Mouse (Mus musculus) c-Kit-positive CD71-negative TER-119-negative erythroid progenitor cells, embryonic 14.5 days (primary cell): ENCODE measurements around the gene Fbxl12.
"Not testable (repeated sequence)": the region's sequence is repeated elsewhere in the genome, so short reads cannot be mapped to it uniquely, and the experiment has no call there.

Experiments
- DNase-seq: peaks from one replicate; pipeline ENCODE4 v3.0.0-alpha.2; 2013; ENCODE audit warnings: low read depth

Gene Fbxl12

DNA sequence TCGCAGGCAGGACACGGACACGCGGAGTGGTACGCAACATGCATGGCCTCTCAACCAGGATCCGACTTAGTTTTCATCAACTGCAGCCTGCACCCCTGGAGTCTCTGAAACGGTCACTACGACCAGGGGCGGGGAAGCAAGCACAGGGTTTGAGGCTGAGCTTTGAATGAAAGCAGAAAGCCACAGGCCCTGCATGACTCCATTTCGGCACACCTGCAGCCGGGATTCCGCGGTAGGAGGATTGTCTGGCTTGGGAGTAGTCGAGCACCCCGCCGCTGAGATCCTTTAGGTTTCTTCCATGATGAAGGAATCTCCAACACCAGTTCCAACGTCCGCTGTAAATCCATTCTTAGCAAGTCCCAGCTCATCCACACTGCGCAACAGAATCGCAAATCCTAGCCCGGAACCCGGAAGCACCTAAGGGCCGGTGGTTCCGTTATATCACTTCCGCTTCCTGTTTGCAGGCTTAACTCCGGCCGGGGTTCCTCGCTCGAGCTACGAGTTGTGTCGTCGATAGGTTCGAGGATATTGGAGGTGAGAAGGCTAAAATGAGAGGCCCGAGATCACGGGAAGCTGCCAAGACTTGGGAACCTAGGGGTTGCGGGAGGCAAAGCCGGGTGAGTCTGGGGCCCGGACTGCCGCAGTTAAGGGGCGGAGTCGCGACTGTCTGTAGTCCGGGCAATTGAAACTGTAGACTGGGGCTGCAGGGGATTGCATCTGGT, at the start of gene Fbxl12:
TSS of gene Fbxl12 (minus strand) at position 408 of the 722 bp plus-strand sequence.
- peak; percentile 65 for DNase-seq

DNA sequence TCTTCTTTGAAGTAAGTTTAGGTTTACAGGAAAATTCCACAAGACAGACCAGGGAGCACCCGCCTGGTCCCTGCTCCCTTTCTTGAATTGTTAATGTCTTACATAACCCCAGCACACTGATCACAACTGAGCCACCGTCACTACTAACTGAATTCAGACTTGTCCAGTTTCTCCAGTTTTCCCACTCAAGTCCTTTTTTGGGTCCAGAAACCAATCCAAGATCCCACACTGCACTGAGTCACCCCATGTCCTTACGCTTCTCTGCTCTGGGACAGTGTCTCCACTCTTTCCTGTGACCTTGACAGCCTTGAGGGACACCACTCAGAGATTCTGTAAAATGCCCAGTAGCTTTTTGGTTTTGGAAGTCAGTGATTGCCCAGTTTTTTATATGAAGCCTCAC, 48.3 kb upstream of the Fbxl12 start:
- no peak for DNase-seq

DNA sequence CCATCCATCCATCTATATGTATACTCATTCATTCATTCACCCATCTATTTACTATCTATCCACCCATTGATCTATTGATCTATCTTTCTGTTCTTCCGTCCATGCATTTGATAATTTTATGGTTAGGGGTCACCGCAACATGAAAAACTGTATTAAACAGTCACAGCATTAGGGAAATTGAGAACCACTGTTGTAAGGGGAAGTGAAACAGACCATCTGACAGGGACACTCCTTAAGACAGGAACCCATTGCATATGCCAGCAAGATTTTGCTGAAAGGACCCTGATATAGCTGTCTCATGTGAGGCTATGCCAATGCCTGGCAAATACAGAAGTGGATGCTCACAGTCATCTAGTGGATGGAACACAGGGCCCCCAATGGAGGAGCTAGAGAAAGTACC, 45.9 kb upstream of the Fbxl12 start:
- DNase-seq: not testable (repeated sequence)

DNA sequence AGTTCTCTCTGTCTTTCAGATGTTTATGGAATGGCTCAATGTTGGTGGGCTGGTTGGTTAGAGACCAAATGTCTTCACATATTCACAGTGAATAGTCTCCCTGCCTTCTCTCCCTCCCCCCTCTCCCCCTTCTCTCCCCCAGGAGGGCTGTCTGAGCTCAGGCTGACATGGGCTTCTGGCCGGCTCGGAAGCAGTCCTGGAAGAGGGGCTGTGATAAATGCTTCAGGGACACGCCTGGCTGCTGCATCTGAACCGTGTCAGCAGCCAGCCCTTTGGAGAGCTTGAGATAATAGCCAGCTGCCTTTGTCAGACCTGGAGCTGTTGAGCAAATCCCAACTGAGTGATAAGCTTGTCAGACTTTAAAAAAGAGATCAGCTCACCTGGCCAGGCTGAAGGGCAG, 45.3 kb upstream of the Fbxl12 start:
- DNase-seq: no peak

DNA sequence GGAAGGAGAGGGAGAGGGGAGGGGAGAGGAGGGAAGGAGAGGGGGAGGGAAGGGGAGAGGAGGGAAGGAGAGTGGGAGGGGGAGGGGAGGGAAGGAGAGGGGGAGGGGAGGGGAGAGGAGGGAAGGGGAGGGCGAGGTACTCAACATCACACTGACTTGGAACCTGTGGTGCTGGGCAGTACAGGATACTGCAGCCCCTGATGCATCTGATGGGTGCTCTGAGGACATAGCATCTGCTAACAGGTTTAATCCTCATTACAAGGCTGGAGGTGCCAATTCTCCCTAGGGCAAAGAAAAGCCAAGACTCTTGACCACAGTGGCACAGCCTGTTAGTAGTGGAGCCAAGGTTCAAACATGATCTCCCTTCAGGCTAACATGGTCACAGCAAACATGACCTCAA, 44.8 kb upstream of the Fbxl12 start:
- no peak for DNase-seq

DNA sequence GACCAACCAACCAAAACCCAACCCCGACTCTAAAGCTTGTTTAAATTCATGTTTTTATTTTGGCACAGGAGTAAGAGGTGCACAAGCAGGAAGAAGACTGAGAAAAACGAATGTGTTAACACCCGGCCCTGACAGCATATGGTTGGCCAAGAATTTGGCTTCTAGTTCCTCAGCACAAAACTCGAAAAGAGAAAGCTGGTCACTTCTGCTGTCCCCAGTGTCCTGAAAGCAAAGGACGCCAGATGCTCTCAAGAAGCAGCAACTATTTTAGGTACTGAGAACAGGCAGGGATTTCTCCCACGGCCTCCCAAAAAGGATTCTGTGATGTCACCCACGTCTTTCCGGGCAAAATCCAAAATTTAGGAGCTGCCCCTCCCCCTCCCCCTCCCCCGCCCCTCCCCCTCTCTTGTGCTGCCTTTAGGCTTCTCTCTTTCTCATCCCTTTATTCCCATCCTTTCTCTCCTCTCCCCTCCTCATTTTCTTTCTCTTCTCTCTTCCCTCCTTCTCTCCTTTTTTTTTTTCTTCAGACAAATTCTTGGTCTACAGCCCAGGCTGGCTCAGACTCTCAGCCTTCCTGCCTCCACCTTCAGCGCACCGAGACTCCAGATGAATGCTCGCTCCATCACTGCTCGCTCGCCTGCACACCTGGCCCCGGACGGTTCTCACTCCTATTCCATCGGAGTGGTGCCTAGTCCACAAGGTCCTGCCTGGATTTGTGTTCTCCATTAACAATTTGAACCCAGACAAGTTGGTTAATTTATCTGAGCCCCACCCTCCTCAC, 40.7 kb upstream of the Fbxl12 start:
- no peak for DNase-seq

DNA sequence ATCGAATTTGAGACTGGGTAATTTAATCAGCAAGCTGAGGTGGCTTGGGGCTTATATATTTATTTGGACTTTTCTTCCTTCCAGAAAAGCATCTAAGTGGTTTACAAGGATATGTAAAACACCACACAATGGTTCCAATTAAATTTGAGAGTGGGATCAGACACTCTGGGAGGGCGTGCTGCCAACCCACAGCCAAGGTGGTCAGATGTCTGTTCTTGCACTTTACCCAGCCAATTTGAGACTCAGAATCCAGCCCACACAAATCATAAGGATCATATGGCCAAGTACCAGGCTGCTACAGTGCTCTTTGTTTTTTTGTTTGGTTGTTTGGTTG, 37.8 kb upstream of the Fbxl12 start:
- DNase-seq: no peak

DNA sequence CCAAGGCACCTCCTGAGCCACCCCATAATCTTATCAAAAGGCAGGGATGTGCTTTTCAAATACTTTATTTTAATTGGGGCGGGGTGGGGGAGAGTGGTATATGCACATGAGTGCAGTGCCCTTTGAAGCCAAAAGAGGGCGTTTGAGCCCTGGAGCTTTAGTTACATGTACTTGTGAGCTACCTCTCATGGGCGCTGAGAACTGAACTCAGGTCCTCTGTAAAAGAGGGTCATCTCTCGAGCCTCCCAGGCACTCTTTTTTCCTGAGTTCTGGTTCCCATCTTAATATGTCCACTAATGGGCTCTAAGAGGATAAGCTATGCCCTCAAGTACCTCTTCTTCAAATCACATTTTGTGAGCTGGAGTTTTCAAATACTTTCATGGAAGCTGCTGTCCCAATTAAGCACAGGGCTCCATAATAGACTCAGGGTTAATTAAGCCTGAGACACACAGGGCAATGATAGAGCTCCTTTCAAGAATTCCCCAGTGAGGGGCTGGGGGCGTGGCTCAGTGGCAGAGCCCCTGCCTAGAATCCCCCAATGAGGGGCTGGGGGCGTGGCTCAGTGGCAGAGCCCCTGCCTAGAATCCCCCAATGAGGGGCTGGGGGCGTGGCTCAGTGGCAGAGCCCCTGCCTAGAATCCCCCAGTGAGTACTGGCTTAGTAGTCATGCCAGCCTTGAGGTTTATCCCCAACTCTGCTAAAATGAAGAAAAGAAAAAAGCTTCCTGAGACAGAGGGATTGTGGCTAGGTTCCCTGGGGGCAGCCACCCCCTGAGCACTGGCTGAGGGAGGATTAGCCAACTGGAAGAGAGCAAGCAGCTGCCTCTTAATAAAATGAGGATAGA, 37.2 kb upstream of the Fbxl12 start:
- no peak for DNase-seq

DNA sequence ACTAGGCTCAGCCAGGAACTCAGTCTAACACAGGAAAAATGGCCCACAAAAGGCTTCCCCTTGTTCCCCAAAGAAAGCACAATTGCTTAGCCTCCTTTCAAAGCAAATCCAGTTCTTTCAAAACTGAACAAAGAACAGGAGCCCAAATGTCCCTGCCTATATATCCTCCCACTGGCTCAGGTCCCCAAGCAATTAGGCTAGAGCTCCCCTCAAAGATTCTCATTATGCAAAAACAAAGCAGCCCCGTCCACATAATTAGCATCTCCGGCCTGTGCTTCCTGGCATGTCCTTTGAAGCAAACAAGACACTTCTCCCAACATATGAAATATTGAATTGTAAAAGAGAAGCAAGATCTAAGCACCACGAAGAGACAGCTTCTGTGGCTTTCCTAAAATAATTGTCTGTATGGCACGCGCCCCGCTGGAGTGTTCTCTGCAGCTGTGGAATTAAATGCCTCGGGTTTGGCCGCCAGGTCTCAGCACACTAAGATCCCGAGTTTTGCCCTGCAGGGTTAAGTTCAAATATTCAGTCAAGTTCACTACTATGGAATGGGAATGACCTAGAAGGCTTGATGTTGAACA, 35.9 kb upstream of the Fbxl12 start:
- no peak for DNase-seq

DNA sequence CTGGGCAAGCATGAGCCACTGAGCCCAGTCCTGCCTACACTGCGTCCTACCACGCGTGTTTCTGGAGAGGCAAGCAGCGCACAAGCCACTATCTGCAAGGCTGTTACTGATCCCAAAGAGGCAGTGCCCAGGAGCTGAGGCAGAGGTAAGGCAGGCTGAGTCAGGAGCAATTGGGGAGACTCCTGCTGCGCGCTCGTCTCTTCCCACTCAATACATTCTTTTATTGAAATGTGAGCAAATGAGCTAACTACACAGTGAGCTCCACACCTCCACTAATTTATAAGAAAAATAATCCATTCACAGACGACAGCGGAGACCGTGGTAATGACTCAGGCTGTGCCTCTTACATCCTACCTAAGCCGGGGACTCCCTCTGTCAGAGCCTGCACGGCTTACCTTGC, 33.3 kb upstream of the Fbxl12 start:
- DNase-seq: no peak

DNA sequence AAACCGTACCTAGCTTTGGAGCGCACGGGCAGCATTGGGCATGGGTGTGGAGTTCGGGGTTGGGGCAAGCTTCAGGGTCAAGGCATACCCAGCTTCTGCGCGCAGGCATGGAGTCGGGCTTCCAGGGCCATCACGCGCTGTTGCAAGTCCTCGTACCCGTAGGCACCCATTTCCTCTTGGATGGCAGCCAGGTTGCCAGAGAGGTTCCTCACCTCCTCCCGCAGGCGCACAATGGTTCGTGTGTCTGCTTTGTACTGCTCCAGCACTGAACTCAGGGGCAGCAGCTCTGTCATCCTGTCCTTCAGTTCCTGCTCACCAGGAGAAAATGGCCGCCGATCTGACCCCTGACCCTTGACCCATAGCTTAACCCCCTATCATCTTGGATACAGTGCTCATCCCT, 27.5 kb upstream of the Fbxl12 start:
- DNase-seq: no peak

DNA sequence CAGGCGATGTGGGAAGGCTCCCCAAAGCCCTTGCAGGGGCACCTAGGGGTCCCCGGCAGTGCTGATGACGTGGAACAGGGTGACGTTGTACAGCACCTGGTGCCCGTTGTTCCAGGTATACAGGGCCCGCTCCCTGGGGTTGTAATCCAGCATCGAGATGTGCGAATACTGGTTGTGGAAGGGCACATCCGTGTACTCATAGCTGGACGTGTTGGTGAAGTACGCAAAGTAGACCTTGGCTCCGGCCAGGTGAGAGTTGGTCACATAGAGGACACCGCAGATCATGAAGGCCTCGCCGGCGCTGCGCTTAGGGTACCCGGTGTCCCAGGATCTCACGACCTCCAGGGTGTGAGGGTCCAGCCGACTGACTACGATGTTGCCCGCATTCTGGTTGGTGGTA, 23.5 kb upstream of the Fbxl12 start:
- DNase-seq: no peak

DNA sequence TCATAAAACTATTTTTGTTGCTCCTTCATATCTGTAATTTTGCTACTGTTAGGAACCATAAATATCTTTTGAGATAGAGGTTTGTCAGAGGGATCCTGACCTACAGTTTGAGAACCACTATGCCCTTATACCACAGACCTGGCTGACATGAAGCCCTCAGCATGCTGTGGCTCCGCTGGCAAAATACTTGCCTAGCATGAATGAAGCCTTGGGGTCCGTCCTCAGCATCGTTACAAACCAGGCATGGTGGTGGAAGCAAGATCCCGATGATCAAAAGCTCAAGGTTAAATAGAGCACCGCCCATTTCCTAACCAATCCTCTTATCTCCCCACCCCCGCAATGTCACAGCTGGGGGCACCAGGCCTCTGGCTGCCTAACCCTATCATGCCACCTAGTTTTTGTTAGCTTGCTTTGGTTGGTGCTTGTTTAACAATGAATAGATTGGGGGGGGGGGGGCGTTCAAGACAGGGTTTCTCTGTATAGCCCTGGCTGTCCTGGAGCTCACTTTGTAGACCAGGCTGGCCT, 22.0 kb upstream of the Fbxl12 start:
- no peak for DNase-seq

DNA sequence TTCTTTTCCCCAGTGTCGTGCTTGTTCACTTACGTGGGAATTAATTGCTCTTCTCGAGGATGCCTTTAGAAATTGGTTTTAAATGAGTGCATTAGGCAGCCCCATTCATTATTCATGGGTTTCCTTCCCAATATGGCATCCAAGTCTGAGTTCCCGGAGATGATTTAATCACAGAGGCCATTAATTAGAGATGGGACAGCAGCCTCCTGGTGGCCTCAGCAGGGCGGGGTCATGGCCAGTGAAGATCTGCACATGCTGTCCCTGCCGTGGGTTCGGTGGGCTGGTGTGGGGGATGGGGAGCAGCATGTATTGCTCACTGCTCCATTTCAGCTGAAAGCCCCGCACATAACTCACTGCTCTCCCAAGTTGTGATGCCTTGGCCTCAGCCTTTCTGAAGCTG, 21.4 kb upstream of the Fbxl12 start:
- DNase-seq: no peak

DNA sequence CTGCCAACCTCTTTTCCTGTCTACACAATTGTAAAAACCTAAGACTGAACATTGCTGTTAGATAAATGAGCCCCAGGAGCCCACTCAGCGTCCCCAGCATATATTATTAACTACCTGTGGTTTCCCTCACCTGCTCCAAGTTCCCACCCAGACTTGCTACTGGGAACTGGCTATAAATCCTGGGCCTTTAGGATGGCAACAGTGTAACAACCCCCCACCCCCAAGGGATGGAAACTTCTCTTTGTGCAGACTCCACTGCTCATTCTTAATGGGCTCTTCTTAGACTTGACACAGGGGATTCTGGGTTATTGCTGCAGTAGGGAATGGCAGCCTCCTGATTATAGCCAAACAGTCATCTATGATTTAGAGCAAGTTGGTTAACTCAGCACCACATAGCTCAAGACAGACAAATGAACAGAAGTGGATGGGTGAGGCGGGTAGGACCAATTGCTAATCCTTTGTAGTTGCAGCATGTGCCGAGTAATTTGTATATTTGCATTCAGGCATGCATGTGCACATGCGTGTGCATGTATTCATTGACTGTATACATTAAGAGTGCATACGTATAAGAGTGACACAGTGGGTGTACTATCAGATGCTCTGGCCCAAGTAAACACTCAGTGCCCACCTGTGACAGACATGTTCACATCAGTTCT, 20.5 kb upstream of the Fbxl12 start:
- DNase-seq: no peak

DNA sequence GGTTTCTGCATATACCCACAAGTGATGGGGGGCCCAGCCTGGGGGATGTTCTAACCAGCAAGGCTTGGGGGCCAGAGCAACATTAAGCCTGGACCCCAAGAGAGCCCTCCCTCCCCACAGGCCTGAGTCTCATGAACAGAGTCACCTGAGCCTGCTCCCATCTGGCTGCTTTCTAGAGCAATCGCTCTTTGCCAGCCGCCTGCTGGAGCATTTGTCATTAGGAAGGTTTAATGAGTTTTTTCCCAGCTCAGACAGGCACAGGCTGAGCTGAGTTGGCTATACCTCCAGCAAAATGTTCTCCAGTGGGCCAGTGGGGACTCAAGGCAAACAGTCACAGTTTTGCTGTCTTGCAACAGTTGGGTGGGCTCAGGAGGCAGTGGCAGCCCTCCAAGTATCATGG, 19.8 kb upstream of the Fbxl12 start:
- DNase-seq: no peak

DNA sequence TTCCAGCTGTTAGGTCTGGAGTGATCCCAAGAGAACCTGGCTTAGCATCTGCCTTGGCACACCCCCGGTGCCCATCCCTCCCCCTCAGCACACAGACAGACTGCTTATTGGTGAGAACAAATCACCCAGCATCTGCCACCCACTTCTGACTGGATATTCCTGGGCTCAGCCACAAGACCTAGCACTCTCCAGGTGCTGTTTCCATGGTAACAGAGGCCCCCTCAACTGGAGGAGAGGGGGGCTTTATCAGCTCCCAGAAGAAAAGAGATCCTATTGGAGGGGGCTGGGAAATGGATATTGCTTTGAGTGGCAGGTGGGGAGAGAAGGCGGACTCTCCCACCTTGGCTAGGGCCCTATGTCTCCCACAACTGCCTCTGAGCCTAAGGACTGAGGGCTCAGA, 19.4 kb upstream of the Fbxl12 start:
- DNase-seq: no peak

DNA sequence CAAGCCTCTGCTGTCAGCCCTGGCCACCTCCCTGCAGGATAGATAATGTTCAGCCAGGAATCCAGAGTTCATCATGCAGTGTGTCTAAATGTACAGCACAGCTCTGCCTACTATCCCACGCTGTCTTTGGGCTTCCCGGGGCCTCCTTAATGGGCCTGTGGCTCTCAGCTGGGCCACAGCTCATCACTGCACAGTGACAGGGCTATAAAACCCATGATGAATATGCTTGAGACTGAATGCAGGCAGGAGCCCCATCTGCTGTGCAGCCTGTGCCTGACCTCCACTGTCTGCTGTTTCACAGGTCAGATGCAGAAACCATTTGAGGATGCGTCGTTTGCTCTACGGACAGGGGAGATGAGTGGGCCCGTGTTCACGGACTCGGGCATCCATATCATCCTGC, 18.3 kb upstream of the Fbxl12 start:
- no peak for DNase-seq

DNA sequence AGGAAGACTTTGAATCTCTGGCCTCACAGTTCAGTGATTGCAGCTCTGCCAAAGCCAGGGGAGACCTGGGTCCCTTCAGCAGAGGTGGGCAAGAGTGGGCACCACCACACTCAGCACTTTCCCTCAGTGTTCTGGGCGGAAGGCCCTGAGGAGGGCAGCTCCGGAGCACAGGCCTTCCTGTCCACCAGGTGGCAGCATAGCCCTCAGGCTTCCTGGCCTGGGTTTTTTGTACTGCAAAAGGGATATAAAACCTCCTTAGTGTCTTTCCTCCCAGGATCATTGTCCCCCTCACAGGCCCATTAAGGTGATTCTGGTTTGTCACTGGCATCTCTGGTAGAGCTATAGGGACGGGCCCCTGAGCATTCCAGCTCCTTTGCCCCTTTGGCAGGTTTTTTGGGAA, 17.8 kb upstream of the Fbxl12 start:
- DNase-seq: no peak

DNA sequence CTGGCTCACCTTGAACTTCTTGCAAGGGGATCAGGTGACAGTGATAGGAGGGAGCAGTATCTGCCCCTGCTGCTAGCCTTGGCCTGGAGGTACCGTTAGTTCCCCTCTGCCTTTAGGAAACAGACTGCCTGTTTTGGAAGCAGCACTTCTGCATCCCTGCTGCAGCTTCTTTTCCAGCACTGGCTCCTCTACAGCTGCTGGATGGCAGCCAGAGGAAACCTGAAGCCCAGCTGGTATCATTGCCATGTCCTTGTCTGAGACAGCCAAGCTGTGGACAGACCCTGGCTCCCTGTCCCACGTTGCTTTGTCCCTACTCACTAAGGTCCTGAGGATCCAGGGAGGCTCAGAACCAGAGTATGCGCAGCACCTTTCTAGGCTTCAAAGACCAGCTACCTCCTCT, 13.0 kb upstream of the Fbxl12 start:
- no peak for DNase-seq

DNA sequence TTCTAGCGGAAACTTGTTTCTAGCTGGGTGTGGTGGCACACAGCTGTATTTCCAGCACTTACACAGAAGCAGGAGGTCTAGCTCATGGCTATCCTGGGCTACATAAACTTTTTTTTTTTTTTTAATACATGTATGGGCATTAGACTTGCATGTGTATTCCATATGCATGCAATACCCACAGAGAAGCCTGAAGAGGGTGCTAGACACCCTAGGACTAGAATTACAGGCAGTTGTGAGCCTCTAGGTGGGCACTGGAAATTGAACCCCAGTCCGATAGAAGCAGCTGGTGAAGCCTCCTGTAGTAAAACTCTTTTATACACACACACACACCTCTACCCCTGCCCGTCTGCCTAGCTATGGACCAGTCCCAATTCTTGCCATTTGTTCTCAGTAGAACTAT, 9.3 kb upstream of the Fbxl12 start:
- DNase-seq: no peak

DNA sequence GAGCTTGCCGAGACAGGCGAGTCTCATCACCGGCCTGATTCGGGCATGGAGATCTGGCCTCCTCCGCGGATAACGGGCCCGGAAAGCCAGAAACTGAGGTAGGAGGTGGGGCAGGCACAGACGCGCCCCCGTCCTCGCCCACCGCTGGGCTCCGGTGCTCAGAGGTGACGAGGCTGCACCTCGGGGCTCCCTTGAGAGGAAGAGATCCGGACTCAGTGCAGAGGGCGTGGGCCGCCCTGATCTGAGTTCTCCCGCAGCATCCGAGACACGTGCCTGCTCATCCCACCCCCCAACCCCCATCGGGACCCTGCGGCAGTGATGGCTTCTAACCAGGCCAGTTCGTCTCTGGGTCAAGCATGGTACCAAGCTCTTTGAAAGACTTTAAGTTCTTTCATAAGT, 7.7 kb upstream of the Fbxl12 start:
- no peak for DNase-seq
